Mouse (Mus musculus): ENCODE results near the gene Lmod3. TPM values are rescaled to one million over a fixed set of nuclear protein-coding genes. Genes with fewer than 3 reads are reported as not detected.
A peak's percentile ranks its signal among the peaks of the same experiment; 100 is the strongest.

Lmod3 gene
- polyA plus RNA-seq, 1 experiment from 2014 or later: 0.11 TPM

GRCm38 (mm10) chr6:97240092-97240491, 12.5 kb downstream of the Lmod3 start:
- DNase-seq: no peak
- no peaks in the 10 kb centered on the region for H3K36me3 ChIP-seq (replicated peaks; ENCODE audit: insufficient read depth, low read length)
- H3K4me3 ChIP-seq (ENCODE audit: low read depth, low read length): no peak overlapping the region
- peaks cover 6% of the 10 kb centered on the region for H3K9me3 ChIP-seq (ENCODE audit: low read length)
- no peak overlapping the region for H3K4me2 ChIP-seq (ENCODE audit: low read depth, low read length)
- no peak overlapping the region for H3K9ac ChIP-seq (replicated peaks)
- H3K27ac ChIP-seq (ENCODE audit: low read depth): no peak overlapping the region
- no peaks in the 10 kb centered on the region for H3K27me3 ChIP-seq (ENCODE audit: insufficient read depth, low read length)
- H3K4me1 ChIP-seq (ENCODE audit: insufficient read depth): no peaks in the 10 kb centered on the region
- no peak for ATAC-seq
- TF ChIP-seq CTCF (IDR thresholded peaks at IDR 0.05; ENCODE audit: low read depth) (no peak), EP300 (IDR thresholded peaks at IDR 0.05; ENCODE audit: low read depth) (no peak)
- 82% methylated on average over 5 of the region's 5 CpGs for WGBS (ENCODE audit: insufficient replicate concordance)

GRCm38 (mm10) chr6:97239360-97239759, 13.2 kb downstream of the Lmod3 start:
- no peak for ATAC-seq
- no peaks in the 10 kb centered on the region for H3K27me3 ChIP-seq (ENCODE audit: insufficient read depth, low read length)
- DNase-seq: no peak
- TF ChIP-seq EP300 (IDR thresholded peaks at IDR 0.05; ENCODE audit: low read depth) (no peak), CTCF (IDR thresholded peaks at IDR 0.05; ENCODE audit: low read depth) (peak; percentile 39)
- H3K4me2 ChIP-seq (ENCODE audit: low read depth, low read length): no peak overlapping the region
- no peaks in the 10 kb centered on the region for H3K36me3 ChIP-seq (replicated peaks; ENCODE audit: insufficient read depth, low read length)
- WGBS (ENCODE audit: insufficient replicate concordance): 81% methylated on average over 6 of the region's 6 CpGs
- no peaks in the 10 kb centered on the region for H3K4me1 ChIP-seq (ENCODE audit: insufficient read depth)
- H3K9me3 ChIP-seq (ENCODE audit: low read length): peaks cover 6% of the 10 kb centered on the region
- H3K27ac ChIP-seq (ENCODE audit: low read depth): no peak overlapping the region
- no peak overlapping the region for H3K4me3 ChIP-seq (ENCODE audit: low read depth, low read length)
- no peak overlapping the region for H3K9ac ChIP-seq (replicated peaks)

- ATAC-seq (no peak), DNase-seq (no peak)
- 91% methylated on average over 5 of the region's 5 CpGs for WGBS (ENCODE audit: insufficient replicate concordance)
- Histone ChIP-seq H3K27ac (ENCODE audit: low read depth) (no peak overlapping the region), H3K9ac (replicated peaks) (no peak overlapping the region), H3K36me3 (replicated peaks; ENCODE audit: insufficient read depth, low read length) (peaks cover 21% of the 10 kb centered on the region), H3K9me3 (ENCODE audit: low read length) (peaks cover 6% of the 10 kb centered on the region), H3K4me1 (ENCODE audit: insufficient read depth) (no peaks in the 10 kb centered on the region), H3K27me3 (ENCODE audit: insufficient read depth, low read length) (no peaks in the 10 kb centered on the region), H3K4me3 (ENCODE audit: low read depth, low read length) (no peak overlapping the region), H3K4me2 (ENCODE audit: low read depth, low read length) (no peak overlapping the region)
- TF ChIP-seq EP300 (IDR thresholded peaks at IDR 0.05; ENCODE audit: low read depth) (no peak), CTCF (IDR thresholded peaks at IDR 0.05; ENCODE audit: low read depth) (no peak)
Measured at GRCm38 (mm10) chr6:97236088-97236487, 16.5 kb downstream of the Lmod3 start.

- H3K27me3 ChIP-seq (ENCODE audit: insufficient read depth, low read length): no peaks in the 10 kb centered on the region
- TF ChIP-seq EP300 (IDR thresholded peaks at IDR 0.05; ENCODE audit: low read depth) (no peak), CTCF (IDR thresholded peaks at IDR 0.05; ENCODE audit: low read depth) (no peak)
- DNase-seq: no peak
- no peak overlapping the region for H3K4me2 ChIP-seq (ENCODE audit: low read depth, low read length)
- no peak overlapping the region for H3K27ac ChIP-seq (ENCODE audit: low read depth)
- H3K9me3 ChIP-seq (ENCODE audit: low read length): peaks cover 6% of the 10 kb centered on the region
- 68% methylated on average over 7 of the region's 7 CpGs for WGBS (ENCODE audit: insufficient replicate concordance)
- H3K4me3 ChIP-seq (ENCODE audit: low read depth, low read length): no peak overlapping the region
- H3K36me3 ChIP-seq (replicated peaks; ENCODE audit: insufficient read depth, low read length): peaks cover 31% of the 10 kb centered on the region
- no peak overlapping the region for H3K9ac ChIP-seq (replicated peaks)
- ATAC-seq: no peak
- H3K4me1 ChIP-seq (ENCODE audit: insufficient read depth): no peaks in the 10 kb centered on the region
Measured at GRCm38 (mm10) chr6:97234911-97235668, 17.5 kb downstream of the Lmod3 start.

GRCm38 (mm10) chr6:97227067-97227847, 25.3 kb downstream of the Lmod3 start:
- no peaks in the 10 kb centered on the region for H3K27me3 ChIP-seq (ENCODE audit: insufficient read depth, low read length)
- H3K27ac ChIP-seq (ENCODE audit: low read depth): no peak overlapping the region
- peaks cover 29% of the 10 kb centered on the region for H3K36me3 ChIP-seq (replicated peaks; ENCODE audit: insufficient read depth, low read length)
- no peak overlapping the region for H3K4me3 ChIP-seq (ENCODE audit: low read depth, low read length)
- H3K9me3 ChIP-seq (ENCODE audit: low read length): no peaks in the 10 kb centered on the region
- no peak overlapping the region for H3K4me2 ChIP-seq (ENCODE audit: low read depth, low read length)
- ATAC-seq: no peak
- H3K9ac ChIP-seq (replicated peaks): no peak overlapping the region
- peaks cover 6% of the 10 kb centered on the region for H3K4me1 ChIP-seq (ENCODE audit: insufficient read depth)
- DNase-seq: no peak
- TF ChIP-seq EP300 (IDR thresholded peaks at IDR 0.05; ENCODE audit: low read depth) (no peak), CTCF (IDR thresholded peaks at IDR 0.05; ENCODE audit: low read depth) (no peak)
- WGBS (ENCODE audit: insufficient replicate concordance): 94% methylated on average over 9 of the region's 9 CpGs

GRCm38 (mm10) chr6:97226083-97226491, 26.5 kb downstream of the Lmod3 start:
- TF ChIP-seq EP300 (IDR thresholded peaks at IDR 0.05; ENCODE audit: low read depth): no peak
- TF ChIP-seq CTCF (IDR thresholded peaks at IDR 0.05; ENCODE audit: low read depth): no peak
- 83% methylated on average over 1 of the region's 1 CpGs for WGBS (ENCODE audit: insufficient replicate concordance)

More at GRCm38 (mm10) chr6:97226083-97226491, 26.5 kb downstream of the Lmod3 start:
- H3K4me1 ChIP-seq (ENCODE audit: insufficient read depth): peaks cover 9% of the 10 kb centered on the region
- ATAC-seq (no peak), DNase-seq (no peak)
- peaks cover 20% of the 10 kb centered on the region for H3K36me3 ChIP-seq (replicated peaks; ENCODE audit: insufficient read depth, low read length)
- no peaks in the 10 kb centered on the region for H3K9me3 ChIP-seq (ENCODE audit: low read length)
- no peaks in the 10 kb centered on the region for H3K27me3 ChIP-seq (ENCODE audit: insufficient read depth, low read length)
- no peak overlapping the region for H3K27ac ChIP-seq (ENCODE audit: low read depth)
- no peak overlapping the region for H3K4me2 ChIP-seq (ENCODE audit: low read depth, low read length)
- no peak overlapping the region for H3K9ac ChIP-seq (replicated peaks)
- no peak overlapping the region for H3K4me3 ChIP-seq (ENCODE audit: low read depth, low read length)
